Mouse (Mus musculus) T-helper 17 cell (primary cell): Measurements from ENCODE around the gene Iqsec1.

Experiments
- in situ Hi-C, 2 experiments: fragments of 300-600 bp; cut with MboI, MseI; formaldehyde crosslinking; loops; 1 replicate in 1 of 2; 2 replicates in 1 of 2; pipeline ENCODE4 v1.15.1; 2025; ENCODE audit warnings: high pct_unique_total_duplicates in 2 of 2

The Iqsec1 gene

DNA sequence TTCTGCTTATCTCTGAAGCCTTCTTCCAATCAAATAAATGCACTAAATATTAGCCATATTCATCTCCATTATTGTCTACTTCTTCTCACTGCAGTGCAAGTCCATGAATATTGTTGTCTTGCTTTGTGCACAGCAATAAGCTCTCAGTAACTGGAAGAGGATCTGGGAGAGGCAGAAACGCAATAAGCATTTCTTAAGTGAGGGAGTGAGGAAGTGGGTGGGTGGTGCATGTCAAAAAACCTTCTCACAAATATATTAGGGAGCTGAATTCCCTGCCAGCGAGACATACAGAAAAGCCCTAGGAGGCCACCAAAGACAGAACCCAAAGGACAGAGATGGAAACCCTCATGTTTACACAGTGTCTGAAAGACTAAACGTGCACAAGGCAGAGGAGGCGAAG lies 35.1 kb downstream of the Iqsec1 start:
- in situ Hi-C loops = no loop called here

- in situ Hi-C loops = no loop called here
Measured at GRCm38 (mm10) chr6:90950936-90951335, 37.5 kb downstream of the Iqsec1 start.

- in situ Hi-C loops = no loop called here
Measured at GRCm38 (mm10) chr6:90948097-90948496, 40.4 kb downstream of the Iqsec1 start.

DNA sequence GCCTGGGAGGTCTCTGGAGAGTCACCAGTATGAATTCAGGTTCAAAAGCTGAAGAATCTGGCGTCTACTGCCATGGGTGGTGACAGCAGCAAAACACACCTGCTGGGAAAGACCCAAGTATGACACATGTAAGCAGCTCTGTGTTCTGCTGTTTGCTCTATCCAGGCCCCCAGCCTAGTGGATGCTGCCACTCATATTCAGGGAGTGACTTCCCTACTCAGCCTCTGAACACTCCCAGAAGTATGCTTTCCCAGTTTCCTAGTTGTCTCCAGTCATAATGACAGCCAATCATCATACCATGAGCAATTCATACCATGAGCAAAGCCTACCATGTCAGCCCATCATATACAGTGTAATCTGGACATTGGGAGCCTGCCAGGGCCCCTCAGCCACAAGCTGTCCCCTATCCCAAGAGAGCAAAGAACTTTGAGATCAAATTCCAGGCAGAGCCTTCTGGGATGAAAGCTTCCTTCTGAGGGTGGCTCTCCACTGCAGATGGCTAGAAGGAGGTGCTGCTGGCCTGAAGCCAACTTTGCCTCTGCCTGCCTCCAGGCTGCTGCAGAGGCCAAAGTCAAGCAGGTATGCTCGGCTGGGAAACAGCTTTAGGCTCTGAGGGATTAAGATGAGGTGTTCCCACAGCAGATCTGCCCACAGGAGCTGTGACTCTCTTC lies 42.8 kb downstream of the Iqsec1 start:
- in situ Hi-C loops = no loop called here

DNA sequence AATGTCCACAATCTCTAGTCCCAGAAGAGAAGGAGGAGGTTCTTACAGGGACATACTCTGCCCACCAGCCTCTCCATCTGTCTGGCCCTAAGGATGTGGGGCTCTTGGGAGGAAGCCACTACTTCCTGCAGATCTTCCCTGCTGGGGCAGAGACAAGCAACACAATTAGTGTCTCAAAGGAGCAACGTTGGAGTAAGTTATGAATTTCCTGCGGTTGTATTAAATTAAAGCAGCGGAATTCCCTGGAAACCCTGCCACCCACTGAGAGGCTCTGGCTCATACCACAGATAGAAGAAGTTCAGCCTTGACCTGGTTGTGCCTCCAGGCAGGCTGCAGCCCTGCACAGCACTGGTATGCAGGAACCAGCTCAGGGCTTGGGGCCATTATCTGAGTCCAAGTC lies 47.2 kb downstream of the Iqsec1 start:
- in situ Hi-C loops = no loop called here

DNA sequence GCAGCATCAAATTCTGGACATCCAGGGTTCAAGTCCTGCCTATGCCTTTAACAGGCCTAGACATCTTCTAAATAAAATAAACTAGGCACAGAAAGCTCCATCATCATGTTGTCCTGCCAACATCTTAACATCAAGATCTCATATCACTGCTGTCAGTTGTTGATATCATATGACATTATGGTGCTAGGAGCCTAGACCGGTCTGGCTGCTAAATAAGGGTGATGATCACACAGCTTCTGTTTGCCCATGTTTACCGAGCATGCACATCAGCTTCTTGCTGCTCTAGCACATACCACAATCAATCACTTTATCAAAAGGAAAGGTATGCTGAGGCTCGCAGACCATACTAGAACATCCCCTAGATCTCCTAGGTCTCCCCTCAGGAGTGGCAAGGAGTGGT lies 54.8 kb downstream of the Iqsec1 start:
- in situ Hi-C loops = no loop called here

GRCm38 (mm10) chr6:90928806-90929205 lies 59.7 kb downstream of the Iqsec1 start:
- in situ Hi-C loops = no loop called here

DNA sequence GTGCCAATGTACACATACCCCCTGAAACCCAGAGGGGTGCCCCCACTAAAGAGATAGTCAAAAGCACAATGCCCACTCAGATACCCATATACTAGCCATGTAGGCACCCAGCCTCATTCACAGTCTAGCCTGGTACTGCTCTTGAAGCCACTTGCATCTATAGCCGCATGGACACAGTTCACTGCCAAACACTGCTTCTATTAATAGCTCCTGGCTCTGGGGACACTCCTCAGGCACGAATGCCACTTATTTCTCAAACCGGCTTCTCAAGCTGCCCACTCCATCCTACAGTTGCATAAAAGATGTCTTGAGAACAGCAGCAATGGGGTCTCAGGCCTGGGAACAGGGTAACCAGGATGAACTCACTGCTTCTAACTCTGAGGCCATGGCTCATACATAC lies 63.0 kb downstream of the Iqsec1 start:
- in situ Hi-C loops = no loop called here

- in situ Hi-C loops = no loop called here
Measured at GRCm38 (mm10) chr6:90924796-90925195, 63.7 kb downstream of the Iqsec1 start.

DNA sequence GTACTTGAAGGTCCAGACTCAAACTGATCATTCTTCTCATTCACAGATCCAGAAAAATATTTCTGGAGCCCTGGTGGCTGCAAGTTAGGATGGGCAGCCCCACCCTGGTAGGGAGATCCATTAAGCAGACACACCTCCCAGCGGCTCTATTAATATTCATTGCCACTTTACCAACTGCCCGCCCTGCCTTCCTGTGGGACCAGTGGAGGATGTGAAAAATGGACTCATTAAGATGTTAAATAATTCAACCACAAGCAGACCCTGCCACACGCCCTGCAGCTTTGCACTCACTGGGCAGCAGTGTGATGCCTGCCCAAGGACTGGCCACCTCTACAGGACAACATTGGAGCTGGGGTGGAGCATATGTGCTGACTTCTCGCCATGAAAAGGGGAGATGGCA lies 64.1 kb downstream of the Iqsec1 start:
- in situ Hi-C loops = no loop called here

DNA sequence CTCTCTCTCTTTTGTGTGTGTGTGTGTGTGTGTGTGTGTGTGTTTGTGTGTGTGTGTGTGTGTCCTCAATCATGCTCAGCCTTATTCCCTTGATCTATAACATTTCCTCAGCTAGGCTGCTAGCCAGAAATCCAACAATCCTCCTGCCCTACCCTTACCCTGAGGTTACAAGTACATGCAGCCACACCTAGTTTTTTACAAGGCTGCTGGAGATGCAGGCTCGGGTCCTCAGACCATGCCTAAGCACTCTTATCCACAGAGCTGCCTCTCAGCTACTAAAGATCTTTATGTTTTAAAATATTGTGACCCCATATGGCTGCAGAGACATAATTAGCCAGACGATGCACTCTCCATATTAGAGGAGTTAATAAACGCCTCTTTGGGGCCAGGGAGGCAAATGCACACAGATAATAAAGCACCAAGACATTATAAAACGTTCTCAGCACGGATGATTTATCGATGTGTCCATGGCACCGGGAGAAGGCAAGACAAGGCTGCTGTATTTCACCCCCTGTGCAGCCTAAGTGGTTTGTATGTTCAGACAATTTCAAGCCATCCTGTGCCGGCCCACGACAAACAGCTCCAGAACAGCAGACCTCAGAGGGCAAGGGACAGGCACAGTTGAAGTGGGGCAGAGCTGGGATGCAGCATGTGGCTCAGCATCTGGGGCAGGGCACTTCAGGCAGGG lies 67.1 kb downstream of the Iqsec1 start:
- in situ Hi-C loops = no loop called here

DNA sequence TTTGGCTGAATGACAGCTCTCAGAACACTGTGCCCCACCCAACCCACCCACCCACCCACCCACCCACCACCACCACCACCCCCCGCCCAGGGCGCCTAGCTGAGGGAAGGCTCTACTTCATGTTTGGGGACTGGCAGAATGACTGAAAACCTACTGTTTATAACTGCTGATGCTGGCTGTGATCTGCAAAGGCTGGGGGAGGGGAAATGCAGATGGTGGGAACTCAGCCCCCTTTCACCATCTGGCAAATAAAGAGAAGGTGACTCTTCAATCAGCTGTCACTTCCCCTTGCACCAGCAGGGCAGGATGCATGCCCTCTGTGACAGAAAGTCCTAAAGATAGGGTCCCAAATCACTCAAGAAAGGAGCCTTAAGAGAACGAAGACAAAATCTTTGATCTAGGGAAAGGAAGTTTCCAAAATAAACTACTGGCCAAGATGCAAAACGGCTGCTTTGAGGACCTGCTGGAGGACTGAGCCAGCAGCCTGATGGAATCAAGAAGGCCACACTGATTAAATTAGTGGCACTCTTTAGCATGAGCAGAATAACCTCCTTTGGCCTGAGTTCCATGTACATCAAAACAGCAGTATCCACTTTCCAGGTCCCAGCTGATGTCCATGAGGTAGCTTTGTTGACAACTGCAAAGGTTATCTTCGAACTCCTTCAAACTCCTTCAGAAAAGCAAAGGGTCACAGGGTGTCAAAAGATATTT lies 67.8 kb downstream of the Iqsec1 start:
- in situ Hi-C loops = no loop called here

GRCm38 (mm10) chr6:90919636-90920420 lies 68.7 kb downstream of the Iqsec1 start:
- in situ Hi-C loops = no loop called here

- in situ Hi-C loops = no loop called here
Measured at GRCm38 (mm10) chr6:90915585-90915984, 72.9 kb downstream of the Iqsec1 start.

- in situ Hi-C loops = no loop called here
Measured at GRCm38 (mm10) chr6:90913771-90914170, 74.7 kb downstream of the Iqsec1 start.

DNA sequence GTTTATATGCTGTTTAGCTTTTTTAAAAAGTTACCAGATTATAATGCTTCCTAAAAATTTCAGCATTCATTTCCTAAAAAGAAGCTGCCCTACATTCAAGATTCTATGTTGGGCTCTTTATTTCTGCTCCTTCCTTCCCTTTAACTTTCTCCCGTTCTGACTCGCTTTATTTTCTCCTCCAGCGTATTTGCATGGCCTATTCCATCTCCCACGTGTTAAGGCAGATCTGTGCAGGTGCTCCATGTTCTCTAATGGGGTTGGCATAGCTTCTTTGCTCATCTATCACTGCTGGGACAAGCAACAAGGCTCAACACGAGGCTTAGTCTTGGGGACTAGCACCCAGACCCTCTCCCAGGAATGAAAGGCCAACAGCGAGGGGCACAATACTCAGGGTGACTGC lies 75.7 kb downstream of the Iqsec1 start:
- in situ Hi-C loops = no loop called here

DNA sequence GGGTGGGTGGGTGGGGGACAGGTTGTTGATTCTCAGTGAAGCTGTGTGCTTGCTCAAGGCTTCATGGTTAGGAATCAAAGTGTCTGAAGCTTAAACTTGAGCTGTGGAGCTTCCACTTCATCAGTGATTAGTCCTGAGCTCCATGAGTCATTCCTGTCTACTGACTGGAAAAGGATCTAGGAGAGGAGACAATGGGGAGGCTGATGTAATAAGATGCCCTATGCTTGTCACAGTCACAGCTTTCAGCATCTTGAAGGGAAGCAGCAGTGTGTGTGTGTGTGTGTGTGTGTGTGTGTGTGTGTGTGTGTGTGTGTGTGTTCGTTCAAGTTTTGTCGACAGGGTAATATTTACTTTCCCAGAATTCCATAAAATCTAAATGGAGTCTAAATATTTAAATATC lies 84.3 kb downstream of the Iqsec1 start:
- in situ Hi-C loops = no loop called here

DNA sequence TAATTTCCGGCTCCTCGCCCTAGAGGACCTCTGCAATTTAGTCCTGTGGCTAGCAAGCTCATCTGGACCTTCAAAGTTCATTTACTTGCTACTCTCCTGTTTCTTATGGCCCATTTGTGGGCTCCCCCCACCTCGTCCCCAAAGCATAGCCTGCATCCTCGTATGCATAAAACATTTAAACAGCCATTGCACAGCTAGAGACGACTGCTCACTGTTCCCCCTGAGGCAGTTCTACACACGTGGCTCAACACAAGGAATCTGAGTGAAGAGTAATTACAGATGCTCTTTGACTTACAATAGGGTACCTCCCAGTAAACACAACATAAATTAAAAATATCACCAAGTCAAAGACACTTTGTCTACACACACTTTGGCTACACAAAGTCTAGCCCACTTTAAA lies 88.2 kb downstream of the Iqsec1 start:
- in situ Hi-C loops = no loop called here

DNA sequence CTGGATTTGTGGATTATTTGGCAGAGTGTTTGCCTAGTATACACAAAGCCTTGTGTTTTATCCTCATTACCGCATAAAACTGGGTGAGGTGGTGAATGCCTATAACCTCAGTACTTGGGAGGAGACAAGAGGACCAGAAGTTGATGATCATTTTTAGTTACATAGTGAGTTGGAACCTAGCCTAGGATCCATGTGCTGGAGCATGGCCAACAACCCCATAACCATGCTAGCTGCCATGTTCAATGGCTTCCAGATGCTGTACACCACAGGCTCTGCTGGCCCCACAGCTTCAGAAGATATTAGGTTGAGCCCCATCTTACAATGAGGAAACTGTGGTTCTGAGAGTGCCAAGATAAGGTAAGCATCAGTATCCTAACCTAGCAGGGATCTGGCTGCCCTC lies 89.2 kb downstream of the Iqsec1 start:
- in situ Hi-C loops = loop anchor here in 1 of 2 experiments (25.0 kb wide), 1 partner anchor 1338 kb away; the partner anchor contains the start of gene Trh

GRCm38 (mm10) chr6:90898107-90898506 lies 90.4 kb downstream of the Iqsec1 start:
- in situ Hi-C loops = loop anchor here in 1 of 2 experiments (25.0 kb wide), 1 partner anchor 1339 kb away; the partner anchor contains the start of gene Trh

DNA sequence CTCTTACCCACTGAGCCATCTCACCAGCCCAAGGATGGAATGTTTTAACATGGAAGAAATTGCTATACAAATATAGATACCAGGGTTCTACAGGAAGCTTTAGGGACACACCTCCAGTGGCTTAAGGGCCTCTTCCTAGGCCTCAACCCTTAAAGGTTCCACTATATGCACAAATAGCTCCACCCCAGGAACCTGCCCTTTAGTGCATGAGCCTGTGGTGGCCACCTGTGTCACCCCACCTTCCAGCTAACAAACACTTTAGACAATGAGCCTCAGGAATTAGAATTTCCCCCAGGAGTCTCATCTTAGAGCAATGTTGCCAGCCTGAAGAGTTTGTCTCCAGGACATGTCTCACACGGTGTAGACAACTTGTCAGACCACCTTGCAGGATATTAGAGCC lies 96.1 kb downstream of the Iqsec1 start:
- in situ Hi-C loops = loop anchor here in 1 of 2 experiments (25.0 kb wide), 1 partner anchor 1345 kb away; the partner anchor contains the start of gene Trh
